Mouse (Mus musculus) cerebellum, adult 9-11 months (tissue): ENCODE data around the gene Abhd15.

ENCODE experiments used
- DNase-seq: peaks from one replicate; pipeline ENCODE4 v3.0.0; 2022

Gene Abhd15

GRCm38 (mm10) chr11:77493512-77494343 lies 21.2 kb upstream of the Abhd15 start, which contains the start of gene Git1:
TSS of gene Git1 (plus strand) at chr11:77493562.
- DNase-seq, result peak; percentile 79

GRCm38 (mm10) chr11:77494344-77494676 lies 20.6 kb upstream of the Abhd15 start:
- DNase-seq, result no peak

GRCm38 (mm10) chr11:77494782-77495181 lies 20.1 kb upstream of the Abhd15 start:
- no peak for DNase-seq

DNA sequence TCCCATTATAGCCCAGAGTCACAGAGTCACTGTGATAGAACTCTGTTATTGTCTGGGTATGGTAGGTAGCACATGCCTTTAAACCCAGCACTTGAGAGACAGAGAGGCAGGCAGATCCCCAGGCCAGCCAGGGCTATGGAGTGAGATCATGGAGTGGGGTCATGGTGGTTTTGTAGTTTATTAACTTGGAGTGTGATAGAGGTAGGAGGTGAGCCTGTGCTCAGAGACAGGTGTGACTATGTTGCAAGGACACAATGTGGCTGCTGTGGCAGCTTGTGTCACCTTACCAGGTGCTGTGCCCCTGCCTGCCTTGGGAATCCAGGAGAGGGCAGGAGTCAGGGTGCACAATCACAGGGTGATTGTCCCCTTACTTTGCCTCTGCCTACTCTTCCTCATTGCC lies 19.4 kb upstream of the Abhd15 start:
- DNase-seq, result no peak

GRCm38 (mm10) chr11:77497341-77497756 lies 17.6 kb upstream of the Abhd15 start:
- DNase-seq, result peak; percentile 70

- DNase-seq, result no peak
Measured at GRCm38 (mm10) chr11:77497851-77498250, 17.1 kb upstream of the Abhd15 start.

- DNase-seq, result peak; percentile 66
Measured at GRCm38 (mm10) chr11:77498261-77499139, 16.4 kb upstream of the Abhd15 start.

- DNase-seq, result peak; percentile 89
Measured at GRCm38 (mm10) chr11:77499354-77499753, 15.6 kb upstream of the Abhd15 start.

DNA sequence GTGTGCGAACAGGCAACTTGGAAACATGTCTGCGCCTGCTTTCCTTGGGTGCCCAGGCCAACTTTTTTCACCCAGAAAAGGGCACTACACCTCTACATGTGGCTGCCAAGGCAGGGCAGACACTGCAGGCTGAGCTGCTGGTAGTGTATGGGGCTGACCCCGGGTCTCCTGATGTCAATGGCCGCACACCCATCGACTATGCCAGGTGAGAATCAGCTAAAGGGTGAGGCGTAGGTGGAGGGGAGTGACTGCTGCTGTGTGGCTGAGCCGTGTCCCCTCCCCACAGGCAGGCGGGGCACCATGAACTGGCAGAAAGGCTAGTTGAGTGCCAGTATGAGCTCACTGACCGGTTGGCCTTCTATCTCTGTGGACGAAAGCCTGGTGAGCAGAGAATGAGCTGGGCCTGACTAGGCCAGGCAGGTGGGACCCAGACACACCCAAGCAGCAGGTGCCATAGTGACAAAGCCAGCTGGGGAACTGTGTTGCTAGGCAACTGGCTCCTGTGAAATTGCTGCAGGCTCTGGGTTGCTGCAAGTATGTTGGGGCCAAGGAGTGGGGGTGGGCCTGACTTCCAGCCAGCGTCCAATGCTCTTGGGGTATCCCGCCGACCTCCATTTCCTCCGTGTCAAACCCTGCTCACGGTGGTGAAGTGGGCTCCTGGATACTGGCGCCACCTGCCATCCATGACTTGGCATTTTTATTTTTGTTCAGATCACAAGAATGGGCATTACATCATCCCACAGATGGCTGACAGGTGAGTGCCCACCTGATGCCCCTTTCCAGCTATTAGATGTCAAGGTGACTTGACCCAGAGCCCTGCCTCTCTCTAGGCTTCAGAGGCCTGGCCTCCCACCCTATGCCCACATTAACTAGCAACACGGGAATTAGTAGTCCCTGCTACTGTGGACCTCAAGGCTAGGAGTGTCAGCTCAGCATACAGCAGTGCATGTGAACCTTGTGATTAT lies 14.3 kb upstream of the Abhd15 start:
- DNase-seq, result peak; percentile 76

- DNase-seq, result peak; percentile 84
Measured at GRCm38 (mm10) chr11:77501392-77501791, 13.5 kb upstream of the Abhd15 start.

DNA sequence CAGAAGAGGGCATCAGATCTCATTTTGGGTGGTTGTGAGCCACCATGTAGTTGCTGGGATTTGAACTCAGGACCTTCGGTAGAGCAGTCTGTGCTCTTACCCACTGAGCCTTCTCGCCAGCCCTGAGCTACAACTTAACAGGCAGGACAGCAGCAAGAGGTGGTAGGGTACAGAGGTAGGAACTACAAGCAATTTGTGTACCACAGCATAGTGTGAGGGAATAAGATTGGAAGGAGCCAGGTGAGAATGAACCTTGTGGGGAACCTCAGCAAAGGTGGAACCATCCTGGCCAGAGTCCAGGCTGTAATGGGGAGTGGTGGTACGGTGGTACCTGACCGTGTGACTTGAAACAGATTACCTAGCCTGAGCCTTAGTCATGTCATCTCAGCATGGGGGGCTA lies 12.9 kb upstream of the Abhd15 start:
- DNase-seq, result peak; percentile 51

DNA sequence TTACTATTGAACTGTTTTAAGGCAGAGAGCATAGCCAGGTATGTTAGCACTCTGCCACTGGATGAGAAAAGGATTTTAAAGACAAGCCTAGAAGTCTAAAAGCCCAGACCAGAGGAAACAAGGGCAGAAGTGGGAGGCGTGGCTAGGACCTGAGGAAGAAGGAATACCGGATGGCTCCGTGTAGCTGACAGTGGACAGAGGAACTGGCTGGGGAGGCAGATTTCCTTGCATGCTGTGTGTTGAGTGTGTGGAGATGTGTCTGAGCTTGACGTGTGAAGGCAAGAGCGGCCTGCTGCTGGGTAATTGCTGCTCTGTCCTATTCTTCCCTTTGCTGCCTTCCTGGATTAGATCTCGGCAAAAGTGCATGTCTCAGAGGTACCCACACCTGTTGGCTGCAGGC lies 12.4 kb upstream of the Abhd15 start:
- peak; percentile 32 for DNase-seq

DNA sequence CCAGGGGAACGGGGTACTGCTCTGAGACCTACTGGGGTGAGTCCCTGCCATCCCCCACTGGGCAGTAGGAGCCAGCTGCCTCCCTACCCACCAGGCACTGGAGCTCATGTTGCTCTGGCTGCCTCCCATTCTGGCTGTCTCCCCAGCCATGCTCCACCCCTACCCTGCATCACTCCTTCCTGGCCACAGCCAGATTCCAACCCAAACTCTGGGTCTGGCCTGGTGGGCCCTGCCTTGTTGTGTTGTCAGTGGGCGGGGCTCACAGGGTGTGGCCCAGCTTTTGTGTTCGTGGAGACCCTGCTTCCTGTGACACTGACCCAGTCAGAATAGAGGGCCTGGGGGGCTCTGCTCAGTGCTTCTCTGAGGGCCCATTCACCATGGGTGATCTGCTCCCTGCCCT lies 11.4 kb upstream of the Abhd15 start:
- no peak for DNase-seq

DNA sequence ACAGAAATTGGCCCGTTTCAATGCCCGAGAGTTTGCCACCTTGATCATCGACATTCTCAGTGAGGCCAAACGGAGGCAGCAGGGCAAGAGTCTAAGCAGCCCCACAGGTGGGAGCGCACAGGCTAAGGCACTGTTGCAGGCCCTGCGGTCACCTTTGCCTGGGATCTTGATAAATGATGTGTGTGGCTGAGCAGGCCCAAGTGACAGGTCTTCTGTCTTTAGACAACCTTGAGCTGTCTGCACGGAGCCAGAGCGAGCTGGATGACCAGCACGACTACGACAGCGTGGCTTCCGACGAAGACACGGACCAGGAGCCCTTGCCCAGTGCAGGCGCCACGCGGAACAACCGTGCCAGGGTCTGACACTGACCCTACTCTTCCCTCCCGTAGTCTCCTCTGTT lies 10.5 kb upstream of the Abhd15 start:
- peak; percentile 33 for DNase-seq

GRCm38 (mm10) chr11:77505291-77505980 lies 9.5 kb upstream of the Abhd15 start:
- DNase-seq, result peak; percentile 40

DNA sequence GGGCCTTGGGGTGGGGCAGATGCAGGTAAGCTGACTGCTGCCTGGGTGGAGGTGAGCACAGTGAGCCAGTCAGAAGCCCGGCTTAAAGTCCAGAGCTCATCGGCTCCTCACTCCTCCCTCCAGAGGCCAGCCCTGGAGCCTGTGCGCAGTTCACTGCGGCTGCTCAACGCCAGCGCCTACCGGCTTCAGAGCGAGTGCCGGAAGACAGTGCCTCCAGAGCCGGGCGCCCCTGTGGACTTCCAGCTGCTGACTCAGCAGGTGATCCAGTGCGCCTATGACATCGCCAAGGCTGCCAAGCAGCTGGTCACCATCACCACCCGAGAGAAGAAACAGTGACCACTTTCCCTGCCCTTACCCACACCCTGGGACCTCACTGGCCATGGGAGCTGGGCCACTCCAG lies 8.6 kb upstream of the Abhd15 start:
- peak; percentile 46 for DNase-seq

- DNase-seq, result no peak
Measured at GRCm38 (mm10) chr11:77506941-77507340, 8.0 kb upstream of the Abhd15 start.

DNA sequence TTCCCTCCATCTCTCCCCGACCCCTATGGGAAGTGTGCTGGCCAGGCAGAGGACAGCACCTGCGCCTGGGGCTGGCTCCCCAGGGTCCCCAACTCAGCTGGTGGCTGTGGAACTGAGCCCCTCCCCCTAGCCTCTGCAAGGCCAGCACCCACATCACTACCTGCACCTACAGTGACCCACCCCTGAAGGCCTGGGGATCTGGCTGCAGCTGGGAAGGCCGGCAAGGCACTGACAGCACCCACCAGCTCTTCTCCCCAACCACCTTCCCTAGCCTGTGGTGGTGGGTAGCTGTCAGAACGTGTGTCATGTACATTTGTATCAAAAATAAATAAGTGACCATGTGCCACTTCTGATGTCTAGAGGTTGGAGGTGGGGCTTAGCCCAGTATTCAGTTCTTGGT lies 7.5 kb upstream of the Abhd15 start:
- DNase-seq, result peak; percentile 55

DNA sequence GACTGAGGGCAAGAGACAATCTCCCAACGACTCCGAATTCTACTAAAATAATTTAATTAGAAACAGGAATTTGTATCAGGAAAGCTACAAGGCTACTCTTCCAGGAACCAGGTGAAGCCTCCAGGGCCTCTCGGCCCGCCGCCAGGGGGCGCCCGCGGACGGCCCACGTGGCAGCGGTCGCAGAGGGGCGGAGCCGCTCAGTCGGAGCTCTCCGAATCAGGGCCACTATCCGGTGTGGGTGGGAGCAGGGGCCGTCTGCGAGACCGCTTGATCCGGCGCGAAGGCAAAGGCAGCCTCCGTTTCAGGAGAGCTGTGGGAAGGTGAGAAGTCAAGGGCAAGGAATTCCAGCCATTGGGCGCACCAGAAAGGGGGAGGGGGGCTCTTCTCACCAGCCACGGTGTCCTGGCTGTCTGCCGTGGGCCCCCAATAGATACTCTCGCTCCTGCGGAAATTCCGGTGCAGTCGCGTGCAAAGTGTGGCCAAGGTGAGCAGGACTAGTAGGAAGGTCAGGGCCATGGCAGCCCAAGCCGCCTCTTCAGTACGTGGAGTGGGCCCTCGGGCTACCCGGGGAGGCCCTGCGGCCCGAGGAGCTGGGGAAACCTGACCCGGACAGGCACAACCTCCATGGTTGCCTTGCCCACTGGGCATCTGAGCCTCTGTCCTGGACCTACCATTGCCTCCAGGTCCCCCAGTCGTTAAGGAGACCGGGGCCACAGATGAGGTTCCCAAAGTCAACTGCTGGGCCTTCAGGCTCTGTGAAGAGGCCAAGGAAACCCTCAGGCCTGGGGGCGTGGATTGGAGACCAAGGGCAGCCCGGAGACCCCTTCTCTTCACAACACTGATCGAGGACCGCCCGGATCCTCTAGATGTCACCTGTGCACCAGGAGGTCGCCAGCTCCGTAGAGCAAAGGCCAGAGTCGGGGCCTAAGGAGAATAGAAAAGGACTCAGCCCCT lies 6.6 kb upstream of the Abhd15 start:
- DNase-seq, result peak; percentile 80

DNA sequence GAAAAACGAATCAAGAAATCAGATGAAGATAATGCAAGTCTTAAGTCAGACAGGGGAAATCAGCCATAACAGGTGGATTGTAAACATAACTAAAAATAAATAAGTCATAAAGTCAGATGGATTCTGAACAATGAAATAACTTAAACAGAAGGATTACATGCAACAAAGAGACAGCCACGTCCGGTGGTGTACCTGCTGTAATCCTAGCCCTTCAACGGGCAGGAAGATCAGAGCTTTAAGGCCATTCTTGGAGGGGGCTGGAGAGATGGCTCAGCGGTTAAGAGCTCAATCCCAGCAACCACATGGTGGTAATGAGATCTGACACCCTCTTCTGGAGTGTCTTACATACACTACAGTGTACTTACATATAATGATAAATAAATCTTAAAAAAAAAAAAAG lies 3.6 kb upstream of the Abhd15 start:
- peak; percentile 16 for DNase-seq
